Mouse (Mus musculus) neural tube, embryonic 15.5 days (tissue): ENCODE results near the gene Rab6b. TPM values are rescaled to one million over a fixed set of nuclear protein-coding genes. Genes with fewer than 3 reads are reported as not detected.

ENCODE experiments used
- ATAC-seq: fragments of 200-750 bp; cut with Nextera tagmentation; 2 replicates; pipeline ENCODE4 v1.8.0; 2017; ENCODE audit warnings: mild to moderate bottlenecking, moderate TSS enrichment, moderate library complexity; ENCODE audit not compliant: low FRiP score
- H3K27ac ChIP-seq: fragments of 300-500 bp; sonication (generic); replicated peaks from 2 replicates; pipeline ENCODE4 v1.5.1; 2015; ENCODE audit warnings: mild to moderate bottlenecking, inconsistent platforms
- H3K27me3 ChIP-seq: fragments of 300-500 bp; sonication (generic); replicated peaks from 2 replicates; pipeline ENCODE4 v1.6.1; 2015; ENCODE audit warnings: inconsistent platforms
- H3K36me3 ChIP-seq: fragments of 300-500 bp; sonication (generic); 2 replicates; pipeline ENCODE4 v1.6.1; 2015; ENCODE audit warnings: inconsistent platforms
- H3K4me1 ChIP-seq: fragments of 300-500 bp; sonication (generic); 2 replicates; pipeline ENCODE4 v1.6.1; 2015; ENCODE audit warnings: inconsistent platforms
- H3K4me2 ChIP-seq: fragments of 300-500 bp; sonication (generic); 2 replicates; pipeline ENCODE4 v1.6.1; 2015; ENCODE audit warnings: inconsistent platforms, mild to moderate bottlenecking, moderate library complexity
- H3K4me3 ChIP-seq: fragments of 300-500 bp; sonication (generic); replicated peaks from 2 replicates; pipeline ENCODE4 v1.5.1; 2015; ENCODE audit warnings: mild to moderate bottlenecking, inconsistent platforms
- H3K9ac ChIP-seq: fragments of 300-500 bp; sonication (generic); replicated peaks from 2 replicates; pipeline ENCODE4 v1.6.1; 2015; ENCODE audit warnings: mild to moderate bottlenecking, inconsistent platforms
- H3K9me3 ChIP-seq: fragments of 300-500 bp; sonication (generic); replicated peaks from 2 replicates; pipeline ENCODE4 v1.6.1; 2016; ENCODE audit warnings: inconsistent platforms
- WGBS: fragments of 180-500 bp; shearing (Covaris S2); methylation state at CpG from one replicate; pipeline ENCODE4 v1.1.7; 2015; ENCODE audit warnings: mixed read lengths; 5-methylcytosine and 5-hydroxymethylcytosine counted together
- polyA plus RNA-seq: library from polyadenylated mRNA; unstranded; fragments of >200 nt; fragmentation: Nextera tagmentation; extraction: Ambion mirVana; gene quantifications from 2 replicates; pipeline ENCODE4 v1.2.1, GENCODE M21; 2015

The Rab6b gene
- polyA plus RNA-seq, 1 experiment from 2014 or later = 117 TPM

GRCm38 (mm10) chr9:103230151-103230951 lies 118.8 kb downstream of the Rab6b start, which contains the start of the genes Gm20425 and Trf:
Gene Gm20425 (minus strand): TSS chr9:103230307.
Gene Trf (minus strand): TSS chr9:103230444.
- Histone ChIP-seq H3K9me3 (no peaks in the 10 kb centered on the region), H3K4me3 (peak within 1 kb of the TSS; percentile 19), H3K36me3 (no peaks in the 10 kb centered on the region), H3K9ac (peak within 1 kb of the TSS; percentile 21; the same call in 1 of the 2 replicates), H3K4me2 (peak within 1 kb of the TSS; percentile 53), H3K27me3 (no peaks in the 10 kb centered on the region), H3K27ac (peak within 1 kb of the TSS; percentile 69), H3K4me1 (peaks cover 15% of the 10 kb centered on the region)
- ATAC-seq = peak; percentile 72
- 32% methylated on average over 22 of the region's 29 CpGs for WGBS

DNA sequence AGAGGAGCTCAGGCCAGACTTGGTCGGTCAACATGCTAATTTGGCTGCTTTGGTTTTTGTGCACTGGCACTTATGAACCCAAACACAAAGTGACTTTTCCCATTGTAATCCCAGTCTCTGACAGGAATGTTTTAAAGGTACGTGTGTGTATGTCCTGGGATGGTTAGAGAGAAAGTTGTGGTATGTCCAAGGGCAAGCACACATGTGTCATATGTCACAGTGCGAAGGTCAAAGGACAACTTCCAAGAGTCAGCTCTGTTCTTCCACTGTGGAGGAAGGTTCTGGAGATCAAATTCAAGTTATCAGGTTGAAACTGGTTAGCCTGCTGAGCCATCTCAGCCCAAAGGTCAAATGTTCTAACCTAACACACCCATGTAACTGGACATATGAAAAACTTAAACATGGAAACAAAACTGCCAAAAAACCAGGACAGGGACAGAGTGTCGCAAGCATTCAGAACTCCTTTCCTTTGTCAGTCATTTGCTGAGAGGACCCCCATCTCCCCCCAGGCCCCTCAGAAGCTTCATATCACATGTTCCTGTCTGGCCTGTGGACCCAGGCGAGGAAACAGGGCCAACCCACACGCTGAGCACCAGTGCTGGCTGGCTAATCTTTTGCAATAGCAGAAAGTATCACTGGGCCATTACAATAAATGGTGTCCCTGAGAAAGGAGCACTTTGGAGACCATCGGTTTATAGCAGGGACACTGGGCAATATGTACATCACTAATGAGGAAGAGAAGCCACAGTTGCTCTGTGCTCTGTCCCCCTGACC lies 120.8 kb downstream of the Rab6b start:
- no peaks in the 10 kb centered on the region for H3K36me3 ChIP-seq
- no peak overlapping the region for H3K4me3 ChIP-seq
- WGBS = 89% methylated on average over 7 of the region's 7 CpGs
- H3K27me3 ChIP-seq = no peaks in the 10 kb centered on the region
- no peaks in the 10 kb centered on the region for H3K9me3 ChIP-seq
- ATAC-seq = no peak
- no peak overlapping the region for H3K9ac ChIP-seq
- no peak overlapping the region for H3K27ac ChIP-seq
- peaks cover 15% of the 10 kb centered on the region for H3K4me1 ChIP-seq
- H3K4me2 ChIP-seq = no peak overlapping the region

GRCm38 (mm10) chr9:103233006-103233395 lies 121.4 kb downstream of the Rab6b start:
- no peaks in the 10 kb centered on the region for H3K36me3 ChIP-seq
- H3K4me1 ChIP-seq = peaks cover 15% of the 10 kb centered on the region
- no peaks in the 10 kb centered on the region for H3K27me3 ChIP-seq
- no peak overlapping the region for H3K27ac ChIP-seq
- H3K9me3 ChIP-seq = no peaks in the 10 kb centered on the region
- H3K4me2 ChIP-seq = no peak overlapping the region
- no peak overlapping the region for H3K4me3 ChIP-seq
- no peak overlapping the region for H3K9ac ChIP-seq
- 80% methylated on average over 7 of the region's 7 CpGs for WGBS
- ATAC-seq = no peak

DNA sequence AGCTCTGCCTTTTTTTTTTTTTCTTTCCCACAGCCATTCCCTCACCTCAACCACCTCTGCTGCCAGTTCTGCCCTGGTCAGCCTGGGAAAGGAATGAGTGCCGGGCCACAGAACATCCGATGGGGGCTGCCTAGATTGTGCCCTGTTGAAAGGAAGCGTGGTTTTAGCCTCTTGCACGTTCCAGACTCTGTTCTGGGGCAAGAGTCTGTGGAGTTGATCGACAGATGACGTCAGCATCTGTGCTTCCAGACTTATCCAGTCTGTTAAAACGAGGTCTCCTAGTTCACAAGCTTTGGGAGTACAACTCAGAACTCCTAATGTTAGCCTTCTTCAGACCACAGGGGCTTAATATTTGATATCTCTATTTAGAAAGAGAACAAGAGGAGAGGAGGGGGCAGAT lies 122.5 kb downstream of the Rab6b start:
- Histone ChIP-seq H3K4me3 (no peak overlapping the region), H3K27me3 (no peaks in the 10 kb centered on the region), H3K9ac (no peak overlapping the region), H3K4me2 (no peak overlapping the region), H3K4me1 (peaks cover 15% of the 10 kb centered on the region), H3K36me3 (no peaks in the 10 kb centered on the region), H3K9me3 (no peaks in the 10 kb centered on the region), H3K27ac (no peak overlapping the region)
- no peak for ATAC-seq
- 88% methylated on average over 7 of the region's 7 CpGs for WGBS

DNA sequence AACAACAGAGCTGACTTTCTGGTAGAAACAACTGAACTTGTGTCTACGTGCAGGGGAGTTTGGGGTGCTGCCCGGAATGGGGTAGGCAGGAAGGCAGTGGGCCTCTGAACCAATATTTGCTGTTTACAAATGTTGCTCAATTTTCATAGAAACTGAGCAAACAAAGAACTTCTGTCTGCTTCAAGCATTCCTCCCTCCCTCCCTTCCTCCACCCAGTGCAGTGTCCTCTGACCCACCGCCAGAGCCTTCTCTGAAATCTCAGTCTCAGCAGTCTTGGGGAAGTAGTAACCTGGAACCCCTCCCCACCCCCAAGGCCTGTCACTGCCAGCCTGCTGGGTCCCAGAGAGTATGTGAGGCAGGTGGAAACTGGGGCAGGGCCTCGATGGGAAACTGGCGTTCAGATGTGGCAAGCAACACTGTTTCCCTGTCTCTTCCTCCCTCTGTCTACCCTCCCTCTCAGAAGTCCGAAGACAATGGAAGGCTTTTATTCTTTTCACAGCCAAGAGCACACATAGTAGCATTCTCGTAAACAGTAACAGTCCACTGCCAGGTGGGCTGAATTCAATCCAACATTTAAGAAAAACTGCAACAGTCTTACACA lies 123.1 kb downstream of the Rab6b start:
- no peak overlapping the region for H3K4me2 ChIP-seq

More for the DNA sequence above, 123.1 kb downstream of the Rab6b start:
- no peak for ATAC-seq
- Histone ChIP-seq H3K27me3 (no peaks in the 10 kb centered on the region), H3K9me3 (no peaks in the 10 kb centered on the region), H3K27ac (no peak overlapping the region), H3K4me1 (peaks cover 15% of the 10 kb centered on the region), H3K36me3 (no peaks in the 10 kb centered on the region), H3K9ac (no peak overlapping the region), H3K4me3 (no peak overlapping the region)
- WGBS = 52% methylated on average over 7 of the region's 7 CpGs

Other genes with a start within 250 kb of the Rab6b start
- gene Slco2a1, start 123.1 kb upstream of the Rab6b start, polyA plus RNA-seq = 2.6 and 6.5 TPM in 2 replicates
- gene Srprb, start 90.3 kb downstream of the Rab6b start, polyA plus RNA-seq = 58.5 and 60.9 TPM in 2 replicates
- 0.35 TPM in 1 of 2 replicates, not detected in the other for gene Gm20425, start 118.5 kb downstream of the Rab6b start, polyA plus RNA-seq
- 38.9 and 52.8 TPM in 2 replicates for gene Trf, start 118.7 kb downstream of the Rab6b start, polyA plus RNA-seq
- 1.5 TPM in 2 replicates for gene 1300017J02Rik, start 193.3 kb downstream of the Rab6b start, polyA plus RNA-seq
- gene Topbp1, start 193.4 kb downstream of the Rab6b start, polyA plus RNA-seq = 17.6 and 31.5 TPM in 2 replicates